Mouse (Mus musculus): ENCODE data around the gene Gabrb1. TPM values are rescaled to one million over a fixed set of nuclear protein-coding genes. Genes with fewer than 3 reads are reported as not detected.

Gabrb1 gene
- 0.04 and 0.05 TPM in 2 replicates for total RNA-seq (2012; rRNA removed)

DNA sequence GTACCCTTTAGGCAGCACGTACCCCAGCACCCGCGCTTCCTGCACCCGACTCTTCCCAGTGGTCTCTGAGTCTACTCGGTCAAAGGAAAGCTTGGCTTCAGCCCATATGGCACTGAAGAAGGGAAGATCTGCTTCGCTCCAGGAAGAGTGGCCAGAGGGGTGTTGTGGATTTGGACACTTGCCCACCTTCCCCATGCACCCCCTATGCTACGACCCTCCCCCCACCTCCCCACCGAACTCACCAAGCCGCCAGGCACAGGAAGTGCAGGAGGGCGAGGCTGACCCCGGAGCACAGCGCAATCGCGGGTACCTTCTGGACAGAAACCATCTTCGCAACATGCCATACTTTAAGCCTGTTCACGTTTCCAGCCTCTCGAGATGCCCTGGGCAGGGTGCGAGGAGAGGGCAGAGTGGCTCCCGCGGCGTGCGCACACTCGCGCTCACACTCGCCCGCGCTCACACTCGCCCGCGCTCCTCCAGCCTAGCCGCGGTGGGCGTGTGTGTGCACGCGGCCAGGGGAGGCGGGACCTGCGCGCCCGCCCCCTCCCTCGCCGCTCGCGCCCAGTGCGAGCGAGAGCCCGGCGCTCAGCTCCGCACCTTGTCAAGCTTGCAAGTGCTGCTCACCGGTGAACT is at the start of gene Gabrb1:
Gene Gabrb1 (plus strand): TSS at position 632 of the 633 bp plus-strand sequence.
- in situ Hi-C loops (cut with MboI; ENCODE audit: low sequenced_read_pairs in 2 of 2, unreplicated experiment in 2 of 2) = no loop called here
- Histone ChIP-seq H3K27ac (ENCODE audit: insufficient read depth, low read depth, low read length, poor library complexity, severe bottlenecking) (no peak within 1 kb of the TSS), H3K9ac (ENCODE audit: insufficient read depth, low read depth, low read length, poor library complexity, severe bottlenecking) (peak within 1 kb of the TSS; percentile 49; the same call in 1 of the 2 replicates)

GRCm38 (mm10) chr5:71608735-71609134 is 49.2 kb upstream of the Gabrb1 start:
- H3K9ac ChIP-seq (ENCODE audit: insufficient read depth, low read depth, low read length, poor library complexity, severe bottlenecking) = no peak overlapping the region
- H3K9me3 ChIP-seq (ENCODE audit: control insufficient read depth, insufficient read depth, low read depth, low read length) = no peaks in the 10 kb centered on the region
- no peaks in the 10 kb centered on the region for H3K4me1 ChIP-seq (ENCODE audit: control insufficient read depth in 2 of 2, insufficient read depth in 2 of 2, low read length in 2 of 2, poor library complexity in 1 of 2)
- no peaks in the 10 kb centered on the region for H3K36me3 ChIP-seq (ENCODE audit: control insufficient read depth, insufficient read depth, low read length, poor library complexity, severe bottlenecking)
- H3K4me3 ChIP-seq (ENCODE audit: insufficient read depth in 1 of 2, low read depth in 1 of 2, low read length in 2 of 2, poor library complexity in 1 of 2, severe bottlenecking in 1 of 2) = no peak overlapping the region
- no peak overlapping the region for H3K27ac ChIP-seq (ENCODE audit: insufficient read depth, low read depth, low read length, poor library complexity, severe bottlenecking)
- in situ Hi-C loops (cut with MboI; ENCODE audit: low sequenced_read_pairs in 2 of 2, unreplicated experiment in 2 of 2) = no loop called here
- no peak for DNase-seq (ENCODE audit: low read depth, low spot score)
- TF ChIP-seq CHD2 (IDR thresholded peaks at IDR 0.05; ENCODE audit: low read depth, low read length) = no peak
- no peak for TF ChIP-seq HCFC1 (IDR thresholded peaks at IDR 0.05; ENCODE audit: borderline replicate concordance, insufficient read depth, low read length)
- no peak for TF ChIP-seq ZC3H11A (IDR thresholded peaks at IDR 0.05; ENCODE audit: borderline replicate concordance, low read depth, low read length)
- no peak for TF ChIP-seq ZNF384 (IDR thresholded peaks at IDR 0.05; ENCODE audit: low read depth, low read length)
- no peak for TF ChIP-seq MAFK (IDR thresholded peaks at IDR 0.05; ENCODE audit: insufficient read depth, low read depth, low read length)

More for the DNA sequence above, at the start of gene Gabrb1:
- Histone ChIP-seq H3K36me3 (ENCODE audit: control insufficient read depth, insufficient read depth, low read length, poor library complexity, severe bottlenecking) (no peaks in the 10 kb centered on the region), H3K4me1 (ENCODE audit: control insufficient read depth in 2 of 2, insufficient read depth in 2 of 2, low read length in 2 of 2, poor library complexity in 1 of 2) (no peaks in the 10 kb centered on the region), H3K4me3 (ENCODE audit: insufficient read depth in 1 of 2, low read depth in 1 of 2, low read length in 2 of 2, poor library complexity in 1 of 2, severe bottlenecking in 1 of 2) (peak within 1 kb of the TSS; percentile 51 to 72), H3K9me3 (ENCODE audit: control insufficient read depth, insufficient read depth, low read depth, low read length) (no peaks in the 10 kb centered on the region)
- DNase-seq (ENCODE audit: low read depth, low spot score) = peak; percentile 17
- no peak for TF ChIP-seq CHD2 (IDR thresholded peaks at IDR 0.05; ENCODE audit: low read depth, low read length)
- TF ChIP-seq HCFC1 (IDR thresholded peaks at IDR 0.05; ENCODE audit: borderline replicate concordance, insufficient read depth, low read length) = no peak
- no peak for TF ChIP-seq ZC3H11A (IDR thresholded peaks at IDR 0.05; ENCODE audit: borderline replicate concordance, low read depth, low read length)
- TF ChIP-seq ZNF384 (IDR thresholded peaks at IDR 0.05; ENCODE audit: low read depth, low read length) = no peak
- TF ChIP-seq MAFK (IDR thresholded peaks at IDR 0.05; ENCODE audit: insufficient read depth, low read depth, low read length) = no peak

DNA sequence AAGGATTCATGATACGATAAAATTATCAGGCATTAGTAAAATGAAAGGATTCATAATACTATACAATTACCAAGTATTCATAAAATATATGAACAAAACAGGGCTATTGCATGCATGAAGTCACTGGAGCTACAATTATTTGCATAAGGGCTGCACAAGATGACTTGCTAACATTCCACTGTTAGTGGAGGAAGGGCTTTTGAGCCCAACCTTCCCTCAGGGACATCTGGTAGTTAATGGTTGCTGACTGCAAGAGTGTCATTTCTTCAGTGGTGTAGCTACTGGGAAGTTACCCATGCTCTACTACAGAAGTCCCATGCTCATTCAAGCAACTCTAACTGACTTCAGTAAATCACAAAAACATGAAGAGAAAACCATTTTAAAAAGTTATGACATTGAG is 43.6 kb upstream of the Gabrb1 start:
- TF ChIP-seq MAFK (IDR thresholded peaks at IDR 0.05; ENCODE audit: insufficient read depth, low read depth, low read length) = no peak
- TF ChIP-seq HCFC1 (IDR thresholded peaks at IDR 0.05; ENCODE audit: borderline replicate concordance, insufficient read depth, low read length) = no peak
- TF ChIP-seq ZNF384 (IDR thresholded peaks at IDR 0.05; ENCODE audit: low read depth, low read length) = no peak
- TF ChIP-seq ZC3H11A (IDR thresholded peaks at IDR 0.05; ENCODE audit: borderline replicate concordance, low read depth, low read length) = no peak
- TF ChIP-seq CHD2 (IDR thresholded peaks at IDR 0.05; ENCODE audit: low read depth, low read length) = no peak
- no peak overlapping the region for H3K4me3 ChIP-seq (ENCODE audit: insufficient read depth in 1 of 2, low read depth in 1 of 2, low read length in 2 of 2, poor library complexity in 1 of 2, severe bottlenecking in 1 of 2)

DNA sequence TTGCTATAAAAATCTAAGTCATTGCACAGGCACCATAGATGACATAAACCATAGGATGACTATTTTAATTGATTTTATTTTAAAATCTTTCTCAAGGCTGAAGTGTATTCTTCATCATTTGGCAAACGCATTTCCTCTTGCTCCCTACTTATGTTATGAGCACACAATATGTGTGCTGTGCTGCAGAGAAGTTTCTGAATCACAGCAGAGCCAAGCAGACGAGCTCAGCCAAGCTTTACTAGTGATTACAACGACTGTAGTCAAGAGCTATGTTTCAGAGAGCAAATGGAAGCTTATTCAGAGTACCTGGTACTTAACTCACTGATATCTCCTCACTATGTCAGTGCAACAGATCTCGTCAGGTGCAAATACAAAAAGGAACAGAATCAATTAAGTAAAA is 41.2 kb upstream of the Gabrb1 start:
- DNase-seq (ENCODE audit: low read depth, low spot score) = no peak
- TF ChIP-seq HCFC1 (IDR thresholded peaks at IDR 0.05; ENCODE audit: borderline replicate concordance, insufficient read depth, low read length) = no peak
- TF ChIP-seq ZNF384 (IDR thresholded peaks at IDR 0.05; ENCODE audit: low read depth, low read length) = no peak
- no peak for TF ChIP-seq MAFK (IDR thresholded peaks at IDR 0.05; ENCODE audit: insufficient read depth, low read depth, low read length)
- TF ChIP-seq ZC3H11A (IDR thresholded peaks at IDR 0.05; ENCODE audit: borderline replicate concordance, low read depth, low read length) = no peak
- TF ChIP-seq CHD2 (IDR thresholded peaks at IDR 0.05; ENCODE audit: low read depth, low read length) = no peak
- in situ Hi-C loops (cut with MboI; ENCODE audit: low sequenced_read_pairs in 2 of 2, unreplicated experiment in 2 of 2) = no loop called here
- H3K36me3 ChIP-seq (ENCODE audit: control insufficient read depth, insufficient read depth, low read length, poor library complexity, severe bottlenecking) = no peaks in the 10 kb centered on the region
- H3K4me3 ChIP-seq (ENCODE audit: insufficient read depth in 1 of 2, low read depth in 1 of 2, low read length in 2 of 2, poor library complexity in 1 of 2, severe bottlenecking in 1 of 2) = no peak overlapping the region
- H3K9me3 ChIP-seq (ENCODE audit: control insufficient read depth, insufficient read depth, low read depth, low read length) = no peaks in the 10 kb centered on the region
- H3K27ac ChIP-seq (ENCODE audit: insufficient read depth, low read depth, low read length, poor library complexity, severe bottlenecking) = no peak overlapping the region
- no peaks in the 10 kb centered on the region for H3K4me1 ChIP-seq (ENCODE audit: control insufficient read depth in 2 of 2, insufficient read depth in 2 of 2, low read length in 2 of 2, poor library complexity in 1 of 2)
- no peak overlapping the region for H3K9ac ChIP-seq (ENCODE audit: insufficient read depth, low read depth, low read length, poor library complexity, severe bottlenecking)

More for the DNA sequence above, 43.6 kb upstream of the Gabrb1 start:
- Histone ChIP-seq H3K36me3 (ENCODE audit: control insufficient read depth, insufficient read depth, low read length, poor library complexity, severe bottlenecking) (no peaks in the 10 kb centered on the region), H3K4me1 (ENCODE audit: control insufficient read depth in 2 of 2, insufficient read depth in 2 of 2, low read length in 2 of 2, poor library complexity in 1 of 2) (no peaks in the 10 kb centered on the region), H3K9me3 (ENCODE audit: control insufficient read depth, insufficient read depth, low read depth, low read length) (no peaks in the 10 kb centered on the region), H3K27ac (ENCODE audit: insufficient read depth, low read depth, low read length, poor library complexity, severe bottlenecking) (no peak overlapping the region), H3K9ac (ENCODE audit: insufficient read depth, low read depth, low read length, poor library complexity, severe bottlenecking) (no peak overlapping the region)
- in situ Hi-C loops (cut with MboI; ENCODE audit: low sequenced_read_pairs in 2 of 2, unreplicated experiment in 2 of 2) = no loop called here
- DNase-seq (ENCODE audit: low read depth, low spot score) = no peak

Data from ES-E14 (cell line).